Mouse (Mus musculus): ENCODE measurements around the gene Gmppa. TPM values are rescaled to one million over a fixed set of nuclear protein-coding genes. Genes with fewer than 3 reads are reported as not detected.

The Gmppa gene
- polyA plus RNA-seq, 1 experiment from 2014 or later: 88.5 TPM

DNA sequence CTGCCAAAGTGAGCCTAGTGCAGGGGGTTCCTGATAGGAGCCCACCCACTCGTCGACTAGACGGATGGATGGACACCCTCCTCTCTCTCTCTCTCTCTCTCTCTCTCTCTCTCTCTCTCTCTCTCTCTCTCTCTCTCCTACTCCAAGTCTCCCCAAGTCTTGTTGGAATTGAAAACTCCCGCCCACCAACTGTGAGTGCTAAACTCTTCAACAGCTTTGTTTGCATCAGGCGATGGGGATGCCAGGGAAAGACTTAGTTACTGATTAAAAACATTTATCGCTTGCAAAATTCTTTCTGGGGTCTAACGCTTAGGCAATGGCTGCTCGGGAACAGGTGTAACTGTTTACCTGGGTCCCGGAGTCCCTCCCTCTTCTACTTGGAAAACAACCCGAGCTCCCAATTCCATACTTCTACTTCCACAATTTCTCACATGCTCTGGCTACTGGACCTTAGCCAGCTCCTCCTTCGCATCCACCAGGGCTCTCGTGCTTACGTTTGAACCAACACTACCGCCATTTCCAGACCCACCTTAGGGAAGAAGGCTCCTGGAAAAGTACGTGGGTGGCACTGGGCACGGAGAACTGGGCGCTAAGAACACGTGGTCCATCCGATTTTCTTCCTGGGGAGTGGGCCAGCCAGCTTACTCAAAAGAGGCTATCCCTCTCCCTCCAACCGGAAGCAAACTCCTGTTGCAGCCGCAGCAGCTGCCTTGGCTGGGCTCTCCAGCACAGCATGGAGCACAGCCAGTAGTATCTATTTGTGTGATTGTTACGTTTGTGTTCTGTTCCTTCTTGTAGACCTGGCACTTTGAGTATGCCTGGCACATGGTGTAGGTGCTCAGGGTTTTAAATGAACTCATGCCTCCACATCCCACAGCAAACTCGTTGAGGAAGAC is 23.3 kb downstream of the Gmppa start:
- Histone ChIP-seq H3K4me1 (peaks cover 22% of the 10 kb centered on the region), H3K9me3 (no peaks in the 10 kb centered on the region), H3K9ac (peak overlapping the region; percentile 32; the same call in 1 of the 2 replicates), H3K4me2 (peak overlapping the region; percentile 77), H3K4me3 (peak overlapping the region; percentile 38), H3K27ac (peak overlapping the region; percentile 22), H3K36me3 (no peaks in the 10 kb centered on the region), H3K27me3 (peaks cover 51% of the 10 kb centered on the region)
- 9% methylated on average over 23 of the region's 23 CpGs for WGBS
- no peak; the same call in 1 of the 2 replicates for ATAC-seq (ENCODE audit: borderline replicate concordance, extremely low read depth, low FRiP score, low TSS enrichment)

DNA sequence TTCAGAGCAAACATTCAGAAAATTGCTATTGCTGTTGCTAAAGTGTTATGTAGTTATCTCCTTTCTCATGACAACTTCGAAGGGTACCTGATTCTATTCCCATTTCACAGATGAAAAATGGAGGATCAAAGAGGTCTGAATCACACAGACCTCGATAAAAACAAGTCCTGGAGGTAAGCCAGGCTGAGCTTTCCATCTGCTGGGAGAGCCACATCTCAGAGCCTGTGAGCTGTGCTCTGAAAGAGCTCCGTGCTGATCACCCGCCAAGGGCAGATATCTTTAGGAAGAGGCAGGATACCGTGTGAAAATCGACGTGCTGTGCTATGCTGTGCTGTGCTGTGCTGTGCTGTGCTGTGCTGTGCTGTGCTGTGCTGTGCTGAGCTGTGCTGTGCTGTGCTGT is 24.6 kb downstream of the Gmppa start:
- Histone ChIP-seq H3K9ac (no peak overlapping the region), H3K9me3 (no peaks in the 10 kb centered on the region), H3K36me3 (no peaks in the 10 kb centered on the region), H3K4me2 (no peak overlapping the region), H3K4me1 (peaks cover 22% of the 10 kb centered on the region), H3K27me3 (peaks cover 49% of the 10 kb centered on the region), H3K27ac (no peak overlapping the region), H3K4me3 (no peak overlapping the region)
- WGBS: 57% methylated on average over 7 of the region's 7 CpGs
- ATAC-seq (ENCODE audit: borderline replicate concordance, extremely low read depth, low FRiP score, low TSS enrichment): no peak

DNA sequence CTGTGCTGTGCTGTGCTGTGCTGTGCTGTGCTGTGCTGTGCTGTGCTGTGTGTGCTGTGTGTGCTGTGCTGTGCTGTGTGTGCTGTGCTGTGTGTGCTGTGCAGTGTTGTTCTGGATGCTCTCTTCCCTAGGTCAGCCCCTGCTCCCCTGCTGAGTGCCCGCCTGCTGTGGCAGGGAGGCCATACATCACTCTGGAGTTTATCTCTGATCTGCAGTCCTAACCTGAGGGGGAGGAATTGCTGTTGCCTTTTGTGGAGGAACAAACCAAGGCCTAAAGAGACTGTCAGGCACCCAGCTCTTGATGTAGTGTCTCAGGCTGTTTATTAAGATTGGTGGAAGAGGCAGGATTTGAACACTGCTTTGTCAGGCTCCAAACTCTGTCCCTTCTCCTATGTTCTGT is 26.9 kb downstream of the Gmppa start:
- Histone ChIP-seq H3K4me3 (no peak overlapping the region), H3K4me1 (peaks cover 19% of the 10 kb centered on the region), H3K36me3 (no peaks in the 10 kb centered on the region), H3K4me2 (no peak overlapping the region), H3K9me3 (no peaks in the 10 kb centered on the region), H3K27me3 (peaks cover 36% of the 10 kb centered on the region), H3K27ac (no peak overlapping the region), H3K9ac (no peak overlapping the region)
- WGBS: 47% methylated on average over 1 of the region's 1 CpGs
- no peak for ATAC-seq (ENCODE audit: borderline replicate concordance, extremely low read depth, low FRiP score, low TSS enrichment)

DNA sequence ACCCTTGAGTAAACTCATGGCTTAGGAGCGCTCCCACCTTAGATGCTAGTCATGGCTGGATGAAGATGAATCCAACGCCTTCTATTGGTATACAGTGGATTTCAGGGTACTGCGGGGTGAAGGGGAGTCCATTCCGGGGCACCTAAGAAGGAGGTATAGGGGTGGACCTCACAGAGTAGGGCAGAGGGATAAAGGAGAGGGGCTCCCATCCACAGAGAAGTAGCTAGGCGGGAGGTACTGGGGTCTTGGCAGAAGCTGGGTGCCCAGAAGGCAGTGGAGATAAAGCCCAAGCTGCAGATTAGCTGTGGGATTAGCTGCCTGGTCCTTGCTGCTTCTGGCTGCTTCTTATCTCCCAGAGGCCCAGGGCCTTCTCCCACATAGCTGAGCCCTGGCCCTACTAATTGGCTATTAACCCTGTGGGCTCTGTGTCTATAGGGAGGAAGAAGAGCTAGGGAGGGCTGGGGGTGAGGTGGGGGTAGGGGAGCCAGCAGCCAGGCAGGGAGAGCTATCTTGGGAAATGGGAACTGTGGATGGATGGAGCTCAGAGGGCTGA is 28.0 kb downstream of the Gmppa start:
- Histone ChIP-seq H3K27me3 (peaks cover 37% of the 10 kb centered on the region), H3K27ac (no peak overlapping the region), H3K36me3 (no peaks in the 10 kb centered on the region), H3K4me2 (no peak overlapping the region), H3K4me3 (no peak overlapping the region), H3K9me3 (no peaks in the 10 kb centered on the region), H3K9ac (no peak overlapping the region), H3K4me1 (peaks cover 9% of the 10 kb centered on the region)
- 67% methylated on average over 5 of the region's 5 CpGs for WGBS
- ATAC-seq (ENCODE audit: borderline replicate concordance, extremely low read depth, low FRiP score, low TSS enrichment): no peak

- Histone ChIP-seq H3K4me3 (no peak overlapping the region), H3K27ac (no peak overlapping the region), H3K9me3 (no peaks in the 10 kb centered on the region), H3K4me1 (no peaks in the 10 kb centered on the region), H3K36me3 (no peaks in the 10 kb centered on the region), H3K4me2 (no peak overlapping the region), H3K27me3 (peaks cover 39% of the 10 kb centered on the region), H3K9ac (no peak overlapping the region)
- 7% methylated on average over 14 of the region's 14 CpGs for WGBS
- peak; percentile 70; the same call in 1 of the 2 replicates for ATAC-seq (ENCODE audit: borderline replicate concordance, extremely low read depth, low FRiP score, low TSS enrichment)
These were observed 31.6 kb downstream of the Gmppa start for GRCm38 (mm10) chr1:75467215-75467927.

DNA sequence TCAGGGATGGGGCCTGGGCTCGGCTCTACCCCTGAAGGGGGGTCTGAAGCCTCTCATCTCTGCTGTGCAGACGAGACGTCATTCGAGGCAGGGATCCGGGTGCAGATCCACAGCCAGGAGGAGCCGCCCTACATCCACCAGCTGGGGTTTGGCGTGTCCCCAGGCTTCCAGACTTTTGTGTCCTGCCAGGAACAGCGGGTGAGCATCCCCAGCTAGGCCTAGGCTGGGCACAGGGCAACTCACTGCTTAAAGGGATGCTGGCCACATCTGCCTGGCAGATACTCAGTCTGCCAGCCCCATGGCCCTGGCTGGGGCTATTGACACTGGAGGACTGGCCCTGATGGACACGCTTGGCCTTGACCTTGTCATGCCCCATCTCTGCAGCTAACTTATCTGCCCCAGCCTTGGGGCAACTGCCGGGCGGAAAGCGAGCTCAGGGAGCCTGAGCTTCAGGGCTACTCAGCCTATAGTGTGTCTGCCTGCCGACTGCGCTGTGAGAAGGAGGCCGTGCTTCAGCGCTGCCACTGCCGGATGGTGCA is 33.6 kb downstream of the Gmppa start:
- Histone ChIP-seq H3K27ac (no peak overlapping the region), H3K9ac (no peak overlapping the region), H3K4me3 (no peak overlapping the region), H3K4me2 (no peak overlapping the region), H3K27me3 (peaks cover 39% of the 10 kb centered on the region), H3K9me3 (no peaks in the 10 kb centered on the region), H3K4me1 (no peaks in the 10 kb centered on the region), H3K36me3 (peaks cover 7% of the 10 kb centered on the region; the same call in 1 of the 2 replicates)
- 75% methylated on average over 17 of the region's 17 CpGs for WGBS
- ATAC-seq (ENCODE audit: borderline replicate concordance, extremely low read depth, low FRiP score, low TSS enrichment): no peak

DNA sequence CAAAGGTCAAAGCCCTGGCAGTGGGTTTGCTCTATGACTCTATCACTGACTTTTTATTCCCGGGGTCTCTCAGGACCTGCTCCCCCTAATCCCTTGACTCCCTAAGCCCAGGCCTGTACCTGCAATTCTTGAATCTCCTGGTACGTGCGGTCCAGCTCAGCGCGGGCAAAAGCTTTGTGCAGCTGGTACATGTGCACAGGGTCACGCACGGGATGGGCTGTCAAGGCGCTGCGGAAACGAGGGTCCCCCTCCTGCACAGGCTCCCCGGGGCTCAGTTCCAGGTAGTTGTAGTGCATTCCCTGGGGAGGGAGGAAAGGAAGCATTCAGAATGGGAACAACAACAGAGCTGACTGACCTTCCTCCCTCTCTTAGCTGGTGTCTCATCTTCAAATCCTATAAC is 40.7 kb downstream of the Gmppa start:
- Histone ChIP-seq H3K4me2 (no peak overlapping the region), H3K4me3 (no peak overlapping the region), H3K4me1 (peaks cover 22% of the 10 kb centered on the region), H3K9me3 (no peaks in the 10 kb centered on the region), H3K27ac (no peak overlapping the region), H3K27me3 (peaks cover 31% of the 10 kb centered on the region), H3K36me3 (peaks cover 26% of the 10 kb centered on the region), H3K9ac (no peak overlapping the region)
- 94% methylated on average over 11 of the region's 11 CpGs for WGBS
- no peak for ATAC-seq (ENCODE audit: borderline replicate concordance, extremely low read depth, low FRiP score, low TSS enrichment)

DNA sequence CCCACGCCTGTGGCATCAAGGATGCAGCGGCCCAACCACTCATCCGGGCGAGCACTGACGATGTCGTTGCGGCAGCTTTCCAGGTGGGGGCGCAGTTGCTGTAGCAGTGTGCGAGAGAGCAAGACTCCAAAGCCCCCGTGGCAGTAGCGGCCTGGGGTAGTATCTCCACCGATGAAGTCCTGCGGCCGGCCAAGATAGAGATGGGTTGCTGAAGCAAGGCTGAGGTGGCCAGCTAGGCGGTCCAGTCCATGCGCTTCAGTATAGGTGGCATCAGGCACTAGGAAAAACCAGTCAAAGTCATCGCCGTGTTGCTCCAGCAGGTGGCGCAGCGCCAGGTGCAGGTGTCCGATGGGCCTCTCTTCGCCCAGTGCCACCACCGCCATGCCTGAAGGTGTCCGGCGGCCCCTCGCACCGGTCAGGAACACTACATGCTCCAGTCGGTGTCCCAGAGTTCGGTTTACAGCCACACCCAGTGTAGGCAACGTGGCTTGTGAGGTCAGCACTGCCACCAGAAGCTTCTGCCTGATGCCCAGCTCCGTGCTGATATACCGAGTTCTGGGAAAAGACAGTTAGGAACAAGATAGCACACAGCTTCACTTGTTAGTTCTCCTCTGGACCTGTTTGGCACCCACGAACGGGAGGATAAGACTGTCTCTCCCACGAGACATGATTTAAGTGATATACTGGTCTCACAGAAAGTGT is 41.7 kb downstream of the Gmppa start:
- Histone ChIP-seq H3K9me3 (no peaks in the 10 kb centered on the region), H3K9ac (no peak overlapping the region), H3K27me3 (peaks cover 40% of the 10 kb centered on the region), H3K27ac (no peak overlapping the region), H3K4me2 (peak overlapping the region; percentile 85), H3K36me3 (peaks cover 26% of the 10 kb centered on the region), H3K4me3 (peak overlapping the region; percentile 23), H3K4me1 (peaks cover 22% of the 10 kb centered on the region)
- 13% methylated on average over 35 of the region's 35 CpGs for WGBS
- no peak for ATAC-seq (ENCODE audit: borderline replicate concordance, extremely low read depth, low FRiP score, low TSS enrichment)

DNA sequence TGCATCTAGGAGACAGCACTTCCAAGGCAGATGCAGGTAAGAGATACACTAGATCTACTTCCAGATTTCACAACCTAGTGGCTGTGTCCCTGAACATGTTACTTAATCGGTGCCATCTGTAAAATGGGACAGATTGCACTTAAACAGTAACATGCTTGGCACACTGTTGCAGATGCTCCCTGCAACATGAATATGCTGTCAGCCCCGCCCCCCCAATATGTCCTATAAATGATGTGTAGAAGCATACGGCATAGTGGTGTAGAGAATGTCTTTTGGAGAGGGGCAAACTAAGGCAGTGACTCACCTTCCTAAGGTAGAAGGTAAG is 42.2 kb downstream of the Gmppa start:
- H3K4me2 ChIP-seq: peak overlapping the region; percentile 85
- 33% methylated on average over 3 of the region's 3 CpGs for WGBS
- H3K27ac ChIP-seq: no peak overlapping the region; the same call in 1 of the 2 replicates
- no peak overlapping the region for H3K9ac ChIP-seq
- peaks cover 22% of the 10 kb centered on the region for H3K4me1 ChIP-seq
- ATAC-seq (ENCODE audit: borderline replicate concordance, extremely low read depth, low FRiP score, low TSS enrichment): no peak
- peaks cover 45% of the 10 kb centered on the region for H3K27me3 ChIP-seq
- peaks cover 26% of the 10 kb centered on the region for H3K36me3 ChIP-seq
- no peaks in the 10 kb centered on the region for H3K9me3 ChIP-seq
- H3K4me3 ChIP-seq: peak overlapping the region; percentile 88

DNA sequence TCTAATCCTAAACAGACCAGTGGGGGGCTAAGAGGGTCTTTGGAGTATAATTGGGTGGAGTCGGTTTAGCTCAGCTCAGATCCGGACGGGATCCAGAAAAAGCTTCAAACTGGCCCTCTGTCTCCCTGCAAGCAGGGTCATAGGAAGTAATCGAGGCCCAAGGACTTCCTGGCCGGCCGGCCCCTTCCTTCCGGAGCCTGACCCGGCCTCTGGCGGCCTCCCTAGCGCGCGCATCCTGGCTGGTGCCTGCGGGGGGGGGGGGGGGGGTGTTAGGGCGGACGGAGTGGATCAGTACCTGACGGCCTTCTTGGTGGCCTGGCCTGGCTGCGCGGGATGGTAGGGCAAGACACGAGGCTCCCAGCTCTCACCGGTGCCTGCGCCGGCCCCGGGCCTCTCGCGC is 42.8 kb downstream of the Gmppa start:
- ATAC-seq (ENCODE audit: borderline replicate concordance, extremely low read depth, low FRiP score, low TSS enrichment): peak; percentile 0; the same call in 1 of the 2 replicates
- H3K4me3 ChIP-seq: peak overlapping the region; percentile 88
- peak overlapping the region; percentile 73 for H3K9ac ChIP-seq
- H3K9me3 ChIP-seq: no peaks in the 10 kb centered on the region
- H3K36me3 ChIP-seq: peaks cover 25% of the 10 kb centered on the region
- peak overlapping the region; percentile 88 for H3K27ac ChIP-seq
- 0% methylated on average over 20 of the region's 25 CpGs for WGBS
- peaks cover 22% of the 10 kb centered on the region for H3K4me1 ChIP-seq
- H3K27me3 ChIP-seq: peaks cover 51% of the 10 kb centered on the region
- peak overlapping the region; percentile 85 for H3K4me2 ChIP-seq

- H3K27me3 ChIP-seq: peaks cover 57% of the 10 kb centered on the region
These were observed 43.3 kb downstream of the Gmppa start, which contains the start of the genes Chpf and Tmem198 for GRCm38 (mm10) chr1:75478916-75479634. Chpf (minus strand) TSS chr1:75479307. Tmem198 (plus strand) TSS chr1:75479532.

More at GRCm38 (mm10) chr1:75478916-75479634, 43.3 kb downstream of the Gmppa start, which contains the start of the genes Chpf and Tmem198:
- peaks cover 20% of the 10 kb centered on the region for H3K36me3 ChIP-seq
- peak within 1 kb of the TSS; percentile 73 for H3K9ac ChIP-seq
- peak; percentile 92 for ATAC-seq (ENCODE audit: borderline replicate concordance, extremely low read depth, low FRiP score, low TSS enrichment)
- WGBS: under 1% methylated on average over 76 of the region's 76 CpGs
- H3K4me2 ChIP-seq: peak within 1 kb of the TSS; percentile 85
- peak within 1 kb of the TSS; percentile 88 for H3K27ac ChIP-seq
- H3K9me3 ChIP-seq: no peaks in the 10 kb centered on the region
- H3K4me1 ChIP-seq: peaks cover 22% of the 10 kb centered on the region
- H3K4me3 ChIP-seq: peak within 1 kb of the TSS; percentile 88

All from lung, embryonic 15.5 days (tissue).